Mouse (Mus musculus) limb, embryonic 11.5 days (tissue): ENCODE data around the gene Rpl31. TPM values are rescaled to one million over a fixed set of nuclear protein-coding genes. Genes with fewer than 3 reads are reported as not detected.

Experiments used
- ATAC-seq: fragments of 200-750 bp; cut with Nextera tagmentation; 2 replicates; pipeline ENCODE4 v1.8.0; 2017; ENCODE audit warnings: low read depth; ENCODE audit not compliant: insufficient number of reproducible peaks, low FRiP score, low TSS enrichment
- DNase-seq: peaks from one replicate; pipeline ENCODE4 v3.0.0-alpha.2; 2015; ENCODE audit warnings: low spot score
- H3K27ac ChIP-seq: fragments of 300-500 bp; sonication (generic); replicated peaks from 2 replicates; pipeline ENCODE4 v1.5.1; 2014; ENCODE audit warnings: low read depth, mild to moderate bottlenecking, low read length
- H3K27me3 ChIP-seq: fragments of 300-500 bp; sonication (generic); 2 replicates; pipeline ENCODE4 v1.6.1; 2014; ENCODE audit warnings: mild to moderate bottlenecking, low read length, mixed read lengths; ENCODE audit not compliant: control insufficient read depth, insufficient read depth
- H3K36me3 ChIP-seq: fragments of 300-500 bp; sonication (generic); 2 replicates; pipeline ENCODE4 v1.6.1; 2014; ENCODE audit warnings: mild to moderate bottlenecking, low read length, moderate library complexity, mixed read lengths; ENCODE audit not compliant: control insufficient read depth, insufficient read depth
- H3K4me1 ChIP-seq: fragments of 300-500 bp; sonication (generic); 2 replicates; pipeline ENCODE4 v1.6.1; 2014; ENCODE audit warnings: low read length, mixed read lengths; ENCODE audit not compliant: control insufficient read depth, insufficient read depth
- H3K4me2 ChIP-seq: fragments of 300-500 bp; sonication (generic); 2 replicates; pipeline ENCODE4 v1.6.1; 2014; ENCODE audit warnings: low read depth, mild to moderate bottlenecking, moderate library complexity; ENCODE audit not compliant: severe bottlenecking
- H3K4me3 ChIP-seq: fragments of 300-500 bp; sonication (generic); 2 replicates; pipeline ENCODE4 v1.5.1; 2014; ENCODE audit warnings: low read depth, low read length
- H3K9ac ChIP-seq: fragments of 300-500 bp; sonication (generic); 2 replicates; pipeline ENCODE4 v1.6.1; 2014; ENCODE audit warnings: mild to moderate bottlenecking, low read length
- H3K9me3 ChIP-seq: fragments of 300-500 bp; sonication (generic); 2 replicates; pipeline ENCODE4 v1.6.1; 2016; ENCODE audit warnings: low read length; ENCODE audit not compliant: control insufficient read depth
- WGBS: fragments of 180-500 bp; shearing (Covaris S2); extraction: QIAGEN DNeasy Blood & Tissue Kit; methylation state at CpG from one replicate; pipeline ENCODE4 v1.1.7; 2014; 5-methylcytosine and 5-hydroxymethylcytosine counted together
- polyA plus RNA-seq: library from polyadenylated mRNA; unstranded; fragments of >200 nt; fragmentation: Nextera tagmentation; extraction: Ambion mirVana; gene quantifications from 2 replicates; pipeline ENCODE4 v1.2.1, GENCODE M21; 2014

Gene Rpl31
- polyA plus RNA-seq, 1 experiment from 2014 or later = 585 TPM

DNA sequence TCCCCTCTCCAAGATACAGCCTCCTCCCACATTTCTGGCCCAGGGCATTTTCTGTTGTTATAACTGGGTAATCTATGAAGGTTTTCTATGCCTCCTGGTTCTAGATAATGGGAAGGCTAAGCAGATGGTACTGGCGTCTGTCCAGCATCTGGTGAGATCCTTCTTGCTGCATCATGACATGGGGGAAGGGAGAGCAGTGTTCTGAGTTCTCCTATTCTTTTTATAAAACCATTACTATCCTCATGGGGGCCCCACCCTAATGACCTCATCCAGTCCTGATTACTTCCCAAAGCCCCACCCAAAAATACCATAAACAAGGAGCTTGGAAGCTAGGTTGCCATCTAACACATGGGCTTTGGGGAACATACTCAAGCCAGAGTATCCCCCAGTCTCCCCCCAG lies 18.6 kb upstream of the Rpl31 start:
- Histone ChIP-seq H3K9me3 (no peaks in the 10 kb centered on the region), H3K27ac (no peak overlapping the region), H3K36me3 (no peaks in the 10 kb centered on the region), H3K27me3 (no peaks in the 10 kb centered on the region), H3K4me3 (no peak overlapping the region), H3K9ac (no peak overlapping the region), H3K4me1 (no peaks in the 10 kb centered on the region), H3K4me2 (no peak overlapping the region)
- DNase-seq = no peak
- ATAC-seq = no peak
- 85% methylated on average over 1 of the region's 1 CpGs for WGBS

DNA sequence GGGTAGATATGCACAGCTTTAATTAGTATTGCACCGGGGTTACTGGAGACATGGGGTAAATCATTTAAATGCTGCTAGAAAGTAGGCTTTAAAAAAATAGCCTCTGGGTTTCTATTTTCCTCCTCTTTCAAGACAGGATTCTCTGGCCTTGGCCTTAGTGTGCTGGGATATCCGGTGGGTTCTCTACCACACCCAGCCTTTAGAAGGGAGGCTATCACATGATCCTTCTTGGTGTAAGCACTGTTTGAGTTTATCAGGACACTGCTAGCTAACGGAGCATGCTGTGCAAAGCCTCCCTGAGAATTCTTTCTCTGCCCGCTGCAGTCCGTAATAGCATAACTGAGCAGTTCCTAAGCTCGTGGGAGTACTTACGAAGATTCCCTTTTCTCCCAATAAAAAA lies 18.2 kb upstream of the Rpl31 start:
- Histone ChIP-seq H3K9ac (no peak overlapping the region), H3K4me1 (no peaks in the 10 kb centered on the region), H3K36me3 (no peaks in the 10 kb centered on the region), H3K9me3 (no peaks in the 10 kb centered on the region), H3K4me2 (no peak overlapping the region), H3K27me3 (no peaks in the 10 kb centered on the region), H3K4me3 (no peak overlapping the region), H3K27ac (no peak overlapping the region)
- ATAC-seq (no peak), DNase-seq (no peak)
- 88% methylated on average over 7 of the region's 7 CpGs for WGBS

DNA sequence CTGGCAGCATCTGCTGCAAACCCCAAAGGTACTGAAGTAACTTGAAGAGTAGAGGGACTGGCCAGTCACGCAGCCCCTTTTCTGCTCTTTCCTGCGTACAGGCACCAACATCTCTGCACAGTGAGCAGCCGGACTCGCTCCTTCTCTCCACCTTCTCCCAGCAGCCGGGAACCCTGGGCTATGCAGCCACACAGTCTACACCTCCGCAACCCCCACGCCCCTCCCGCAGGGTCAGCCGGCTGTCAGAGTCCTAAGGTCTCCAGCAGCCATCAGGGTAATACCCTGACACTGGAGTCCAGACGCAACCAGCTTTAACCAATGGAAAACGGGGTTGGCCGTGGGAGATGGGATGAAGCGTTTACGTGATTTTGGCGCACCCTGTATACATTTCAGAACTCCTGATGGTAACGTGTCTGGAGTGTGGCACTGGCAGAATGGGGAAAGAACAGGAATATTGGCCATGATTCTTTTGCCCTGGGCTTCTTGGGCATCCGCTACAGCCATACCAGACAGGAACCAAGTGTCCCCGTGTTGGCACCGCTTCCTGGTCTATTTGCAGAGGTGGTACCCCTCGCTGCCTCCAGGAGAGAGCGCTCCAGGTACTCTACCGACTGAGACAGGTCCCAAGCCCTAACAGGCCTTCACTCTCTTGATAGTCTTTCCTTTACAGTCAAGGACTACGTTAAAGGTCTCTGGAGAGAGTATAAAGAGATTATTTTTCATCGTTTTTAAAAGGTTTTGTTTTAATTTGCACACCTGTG lies 5.7 kb upstream of the Rpl31 start:
- peaks cover 1% of the 10 kb centered on the region; the same call in 1 of the 2 replicates for H3K4me1 ChIP-seq
- no peak overlapping the region for H3K27ac ChIP-seq
- peak overlapping the region; percentile 19; the same call in 1 of the 2 replicates for H3K4me3 ChIP-seq
- H3K36me3 ChIP-seq = no peaks in the 10 kb centered on the region
- ATAC-seq (no peak), DNase-seq (no peak)
- 27% methylated on average over 24 of the region's 24 CpGs for WGBS
- H3K4me2 ChIP-seq = peak overlapping the region; percentile 44
- H3K9me3 ChIP-seq = no peaks in the 10 kb centered on the region
- H3K9ac ChIP-seq = no peak overlapping the region
- H3K27me3 ChIP-seq = 0 out of 2 replicates have a peak, but pooled peaks cover 3% of the 10 kb centered on the region

DNA sequence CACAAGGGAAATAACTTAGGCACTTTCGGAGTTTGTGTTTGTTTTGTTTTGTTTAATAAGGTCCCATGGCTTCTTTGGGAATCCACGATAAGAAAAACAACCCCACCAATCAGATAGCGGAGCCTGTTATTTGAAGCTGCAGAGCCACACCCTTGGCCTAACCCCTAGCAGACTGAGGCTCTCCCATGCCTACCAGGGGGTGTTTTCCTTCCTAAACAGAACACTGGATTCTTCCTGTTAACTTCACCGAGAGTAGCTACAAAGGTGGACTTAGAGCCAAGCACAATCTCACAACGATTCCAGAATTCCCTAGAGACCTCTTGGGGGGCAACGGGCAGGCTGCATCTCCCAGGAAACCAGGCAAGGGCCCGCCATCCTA lies 5.1 kb upstream of the Rpl31 start:
- H3K27me3 ChIP-seq = 0 out of 2 replicates have a peak, but pooled peaks cover 3% of the 10 kb centered on the region
- no peak overlapping the region for H3K4me3 ChIP-seq
- WGBS = 52% methylated on average over 7 of the region's 7 CpGs
- H3K9ac ChIP-seq = no peak overlapping the region
- no peaks in the 10 kb centered on the region for H3K9me3 ChIP-seq
- H3K4me1 ChIP-seq = peaks cover 4% of the 10 kb centered on the region; the same call in 1 of the 2 replicates
- ATAC-seq (no peak), DNase-seq (no peak)
- no peak overlapping the region for H3K27ac ChIP-seq
- no peaks in the 10 kb centered on the region for H3K36me3 ChIP-seq
- H3K4me2 ChIP-seq = no peak overlapping the region

DNA sequence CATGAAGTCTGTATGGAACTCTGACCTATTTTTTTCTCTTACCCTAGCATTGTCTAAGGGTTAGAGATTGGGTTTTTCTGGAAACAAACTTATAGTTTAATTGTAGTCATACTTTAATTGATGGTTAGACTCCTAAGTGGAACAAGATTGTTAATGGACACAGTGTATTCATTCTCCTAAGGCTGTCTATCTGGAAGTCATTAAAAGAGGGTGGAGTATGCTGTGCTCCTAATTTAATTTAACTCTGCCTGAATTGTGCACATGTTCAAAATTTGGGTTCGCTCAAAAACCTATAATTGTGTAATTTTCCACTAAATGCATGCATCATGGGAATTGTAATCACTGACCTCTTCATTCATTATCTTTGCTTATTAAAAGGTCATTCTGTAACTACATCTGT lies 2.1 kb upstream of the Rpl31 start:
- ATAC-seq (no peak), DNase-seq (no peak)
- Histone ChIP-seq H3K27ac (no peak overlapping the region), H3K36me3 (peaks cover 6% of the 10 kb centered on the region; the same call in 1 of the 2 replicates), H3K27me3 (0 out of 2 replicates have a peak, but pooled peaks cover 3% of the 10 kb centered on the region), H3K9ac (no peak overlapping the region), H3K4me1 (peaks cover 4% of the 10 kb centered on the region; the same call in 1 of the 2 replicates), H3K4me2 (no peak overlapping the region), H3K4me3 (no peak overlapping the region), H3K9me3 (no peaks in the 10 kb centered on the region)
- WGBS = 57% methylated on average over 1 of the region's 1 CpGs

DNA sequence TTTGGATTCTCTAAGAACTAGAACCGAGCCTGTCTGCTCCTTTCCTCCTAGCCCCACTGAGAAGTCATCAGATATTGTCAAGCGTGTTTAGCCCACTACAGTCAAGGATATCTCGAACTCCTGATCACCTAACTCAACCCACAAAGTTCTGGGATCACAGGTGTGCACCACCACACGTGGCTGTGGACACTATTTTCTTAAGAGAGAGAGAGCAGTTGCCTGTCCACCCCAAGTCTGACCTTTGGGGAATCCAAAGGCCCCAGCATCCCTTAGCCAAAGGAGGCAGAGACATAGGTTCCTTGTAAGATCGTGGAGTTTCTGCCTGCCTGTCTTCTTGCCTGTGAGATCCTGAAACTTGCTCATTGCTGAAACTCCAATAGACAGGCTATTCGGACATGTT lies 597 bp upstream of the Rpl31 start:
- Histone ChIP-seq H3K9me3 (no peaks in the 10 kb centered on the region), H3K4me3 (peak overlapping the region; percentile 80), H3K4me1 (peaks cover 4% of the 10 kb centered on the region; the same call in 1 of the 2 replicates), H3K9ac (peak overlapping the region; percentile 50), H3K27me3 (no peaks in the 10 kb centered on the region), H3K27ac (no peak overlapping the region), H3K4me2 (peak overlapping the region; percentile 48), H3K36me3 (peaks cover 18% of the 10 kb centered on the region)
- WGBS = 27% methylated on average over 6 of the region's 6 CpGs
- DNase-seq (no peak), ATAC-seq (0 out of 2 replicates have a peak, but pooled peaks have one; percentile 24)

DNA sequence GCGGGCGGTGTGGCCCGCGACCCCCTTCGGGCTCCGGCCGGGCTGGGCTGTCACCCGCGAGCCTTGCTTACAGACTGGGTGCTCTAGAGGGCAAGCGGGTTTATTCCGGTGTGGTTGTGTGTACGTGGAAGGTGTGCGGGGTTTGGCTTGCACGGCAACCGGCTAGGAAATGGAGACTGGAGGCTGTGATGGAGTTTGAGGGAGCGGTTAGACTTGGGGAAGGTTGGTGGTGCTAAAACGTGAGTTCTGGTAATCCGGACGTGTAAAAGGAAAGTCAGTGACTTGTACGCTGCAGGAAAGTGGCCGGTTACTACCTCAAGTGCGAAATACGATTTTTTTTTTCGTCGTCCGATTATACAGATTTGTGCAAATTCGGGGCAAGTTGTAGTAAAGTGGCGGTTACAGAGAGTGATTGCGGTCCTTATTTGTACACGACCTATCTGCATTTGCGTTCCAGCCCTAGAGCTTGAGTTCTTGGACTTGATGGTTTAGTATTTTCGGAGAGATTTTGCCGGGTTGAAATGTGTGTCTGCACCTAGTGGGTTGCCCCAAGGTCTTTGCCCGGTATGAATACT lies 712 bp downstream of the Rpl31 start:
- Histone ChIP-seq H3K27ac (peak overlapping the region; percentile 53), H3K9me3 (no peaks in the 10 kb centered on the region), H3K4me3 (peak overlapping the region; percentile 80), H3K9ac (peak overlapping the region; percentile 92), H3K27me3 (no peaks in the 10 kb centered on the region), H3K36me3 (peaks cover 24% of the 10 kb centered on the region), H3K4me1 (peaks cover 4% of the 10 kb centered on the region; the same call in 1 of the 2 replicates), H3K4me2 (peak overlapping the region; percentile 86)
- DNase-seq (peak; percentile 49), ATAC-seq (peak; percentile 15; the same call in 1 of the 2 replicates)
- under 1% methylated on average over 34 of the region's 34 CpGs for WGBS

DNA sequence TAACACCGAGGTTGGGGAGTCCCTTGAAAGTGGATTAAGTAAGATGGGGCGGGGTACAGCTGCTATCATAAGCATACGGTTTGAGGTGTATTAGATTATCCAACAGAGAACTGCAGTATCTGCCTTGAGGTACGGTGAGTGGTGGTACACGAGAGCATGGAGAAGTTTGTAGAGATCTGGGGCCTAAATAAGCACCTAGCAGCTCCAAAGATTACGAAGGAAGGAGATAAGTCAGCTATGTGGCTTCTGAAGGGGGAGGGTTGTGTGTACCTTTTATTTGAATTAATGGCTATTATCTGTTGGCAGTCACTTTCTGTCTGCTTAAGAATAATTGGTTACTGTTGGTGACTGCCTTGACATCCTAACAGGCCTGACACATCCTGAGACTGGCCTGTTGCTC lies 2.8 kb downstream of the Rpl31 start:
- no peaks in the 10 kb centered on the region for H3K27me3 ChIP-seq
- peaks cover 24% of the 10 kb centered on the region for H3K36me3 ChIP-seq
- 93% methylated on average over 6 of the region's 6 CpGs for WGBS
- no peak overlapping the region for H3K9ac ChIP-seq
- DNase-seq = no peak
- no peak overlapping the region for H3K27ac ChIP-seq
- H3K4me3 ChIP-seq = no peak overlapping the region
- no peak overlapping the region for H3K4me2 ChIP-seq
- ATAC-seq = no peak
- H3K4me1 ChIP-seq = peaks cover 4% of the 10 kb centered on the region; the same call in 1 of the 2 replicates
- no peaks in the 10 kb centered on the region for H3K9me3 ChIP-seq
